Mouse (Mus musculus) right cerebral cortex, adult 2 months (tissue): ENCODE data around the gene Sgip1.
A peak's percentile ranks its signal among the peaks of the same experiment; 100 is the strongest.

ENCODE experiments used
- DNase-seq, 2 experiments: peaks; one replicate each; pipeline ENCODE4 v3.0.0; 2021 to 2022; ENCODE audit warnings: low spot score in 2 of 2

Sgip1 gene

DNA sequence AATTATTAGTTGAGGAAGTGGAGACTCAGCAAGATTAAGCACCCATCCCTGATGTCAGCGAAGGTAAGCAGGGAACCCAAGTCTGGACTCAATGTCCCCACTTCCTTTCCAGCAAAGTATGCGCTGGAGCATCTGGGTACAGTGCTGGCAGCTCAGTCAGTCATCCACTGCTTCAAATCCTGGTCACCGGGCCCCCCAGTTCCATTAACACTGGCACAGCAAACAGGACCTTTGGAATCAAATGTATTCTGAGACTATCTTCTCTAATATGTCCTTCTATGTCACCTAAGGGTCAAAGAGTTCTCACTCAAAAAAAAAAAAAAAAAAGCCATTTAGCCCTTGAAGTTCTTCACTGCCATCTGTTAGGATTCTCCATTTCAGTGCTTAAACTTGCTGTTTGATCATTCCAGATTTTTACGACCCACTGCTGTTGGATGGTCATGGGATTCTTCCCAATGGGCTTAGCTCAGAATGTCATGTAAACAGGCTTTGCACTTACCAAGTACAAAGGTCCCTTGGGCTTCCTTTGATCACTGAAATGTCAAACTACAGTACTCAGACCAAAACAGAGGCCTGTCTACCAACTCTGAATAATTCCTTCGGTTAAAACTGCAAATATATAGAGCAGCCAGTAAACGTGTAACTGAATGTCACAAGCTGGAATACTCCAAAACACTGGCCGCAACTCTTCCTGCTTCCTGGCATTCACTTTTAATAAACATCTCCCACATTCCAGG lies 99.1 kb downstream of the Sgip1 start:
- DNase-seq: no peak

DNA sequence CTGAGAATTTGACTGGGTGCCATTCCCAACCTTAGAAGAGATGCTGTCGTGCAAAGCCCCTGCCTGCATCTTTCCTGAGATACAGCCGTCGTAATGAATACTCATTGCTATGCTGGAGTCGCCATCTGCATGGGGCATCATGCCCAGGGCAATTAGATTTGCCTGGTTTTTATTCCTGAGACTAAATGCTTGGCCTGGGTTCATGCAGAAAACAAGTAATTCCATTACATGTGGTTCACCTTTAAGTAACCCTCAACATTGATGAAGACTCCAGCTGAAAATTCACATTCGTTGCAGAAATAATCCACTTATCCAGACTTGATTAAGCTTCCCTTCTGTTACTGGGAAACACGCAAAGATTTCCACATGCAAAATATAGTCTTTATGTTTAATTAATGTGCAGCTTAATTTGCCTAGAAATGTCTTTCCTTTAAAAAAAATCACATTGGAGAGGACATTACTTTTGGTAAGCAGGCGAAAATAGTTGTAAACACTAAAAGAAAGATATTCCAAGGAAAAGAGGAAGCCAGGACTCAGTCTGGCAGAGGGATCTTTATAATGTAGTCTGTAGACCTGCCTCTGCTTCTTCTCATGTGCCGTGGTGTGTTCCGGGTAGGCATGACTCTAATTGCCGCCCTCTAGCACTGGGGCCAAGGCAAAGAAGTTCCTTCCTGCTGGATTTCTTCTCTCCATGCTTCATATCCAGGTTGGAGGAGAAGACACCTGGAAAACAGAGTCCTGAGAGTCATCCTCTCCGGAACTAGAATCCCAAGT lies 100.0 kb downstream of the Sgip1 start:
- DNase-seq: peak in 1 of 2 experiments; percentile 59

DNA sequence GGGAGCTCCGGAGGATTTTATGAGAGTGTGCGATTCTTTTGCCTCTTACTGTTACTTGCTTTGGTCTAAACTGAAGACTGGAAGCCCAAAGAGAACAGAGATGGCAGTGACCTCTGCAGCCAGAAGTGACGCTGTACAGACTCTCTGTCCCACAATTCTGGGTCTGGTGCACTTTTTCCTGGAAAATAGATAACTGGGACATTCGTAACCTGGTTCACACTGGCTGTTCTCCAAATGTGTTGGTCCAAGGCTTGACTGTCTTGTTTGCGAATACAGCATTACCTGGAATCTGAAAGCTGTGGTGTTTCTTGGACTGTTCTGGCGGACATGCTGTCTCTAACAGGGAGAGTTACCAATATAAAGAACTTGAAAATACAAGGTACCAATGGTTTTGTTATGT lies 109.4 kb downstream of the Sgip1 start:
- no peak for DNase-seq

DNA sequence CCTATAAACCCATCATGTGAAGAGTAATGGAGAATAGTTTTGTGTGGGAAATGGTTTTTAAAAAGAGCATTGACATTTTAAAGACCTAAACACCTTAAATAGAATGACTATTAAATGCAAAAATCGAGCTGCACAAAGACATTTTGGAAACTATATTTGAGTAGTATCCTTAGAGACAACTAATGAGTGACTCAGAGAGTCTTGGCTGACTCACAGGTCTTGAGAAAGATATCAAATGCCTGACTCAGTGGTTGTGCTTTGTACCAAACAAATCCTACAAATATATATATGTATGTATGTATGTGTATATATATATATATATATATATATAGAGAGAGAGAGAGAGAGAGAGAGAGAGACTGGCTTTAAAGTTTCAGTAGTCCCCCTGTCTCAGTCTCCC lies 110.1 kb downstream of the Sgip1 start:
- DNase-seq: no peak

DNA sequence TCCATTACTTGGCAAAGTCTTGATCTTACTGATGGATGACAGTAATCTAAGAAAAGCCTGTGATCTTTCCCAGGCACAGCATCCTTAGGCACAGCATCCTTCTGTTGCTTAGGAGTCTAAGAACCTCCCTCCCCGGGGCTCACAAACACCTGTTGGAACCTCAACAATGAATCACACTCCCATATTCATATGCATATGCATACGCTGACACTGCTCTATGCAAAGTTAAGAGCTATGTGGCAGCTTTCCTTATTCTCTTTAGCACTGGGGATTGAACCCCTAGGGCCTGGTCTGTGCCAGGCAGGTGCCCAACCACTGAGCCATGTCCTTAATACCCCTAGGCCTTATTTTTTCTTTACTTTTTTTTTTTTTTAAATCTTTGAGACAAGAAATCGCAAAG lies 111.2 kb downstream of the Sgip1 start:
- DNase-seq: peak; percentile 40 to 66

DNA sequence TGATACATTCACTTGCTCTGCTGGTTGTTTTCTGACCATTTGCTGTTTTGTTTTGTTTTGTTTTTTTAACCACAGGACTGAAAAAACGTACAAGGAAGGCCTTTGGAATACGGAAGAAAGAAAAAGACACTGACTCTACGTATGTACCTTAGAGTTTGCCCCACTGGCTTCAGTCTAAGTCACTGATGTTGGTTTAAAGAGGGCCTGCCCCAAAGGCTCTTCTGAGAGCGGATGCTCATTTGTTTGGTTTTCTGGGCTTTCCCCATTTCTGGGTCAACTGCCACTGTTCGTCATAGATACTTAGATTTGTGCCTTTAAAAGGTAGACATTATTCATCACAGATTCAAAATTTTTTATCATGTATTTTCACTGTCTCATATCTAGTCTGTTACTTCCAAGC lies 111.7 kb downstream of the Sgip1 start:
- no peak for DNase-seq

DNA sequence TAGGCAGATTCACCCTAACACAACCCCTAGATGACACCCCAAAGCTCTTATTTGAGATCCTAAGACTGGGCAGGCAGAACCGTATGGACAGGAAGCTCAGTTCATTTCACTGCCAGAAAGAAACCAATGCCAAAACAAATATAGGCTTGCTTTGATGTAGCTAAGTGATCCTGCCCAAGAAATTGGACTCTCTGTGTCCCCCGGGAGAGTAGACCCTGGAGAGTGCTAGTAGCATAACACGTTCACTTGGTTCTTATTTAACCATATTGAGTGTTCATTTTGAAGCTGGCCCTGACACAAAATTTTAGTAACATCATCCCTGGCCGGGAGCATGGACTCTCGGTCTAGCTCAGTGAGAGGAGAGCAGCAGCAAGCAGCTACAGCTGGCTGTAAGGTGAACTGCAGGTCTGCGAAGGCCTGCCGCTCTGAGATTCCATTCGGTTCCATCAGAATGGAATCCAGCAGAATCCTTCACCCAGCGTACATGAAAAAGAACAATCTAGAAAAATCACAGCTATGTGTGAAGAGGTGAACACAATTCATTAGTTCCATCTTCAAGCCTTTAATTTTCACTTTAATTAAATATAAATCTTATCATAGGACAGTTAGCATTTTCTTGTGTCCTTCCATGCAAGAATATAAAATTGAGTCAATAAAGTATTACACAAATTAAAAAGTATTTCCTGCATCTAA lies 112.4 kb downstream of the Sgip1 start:
- DNase-seq: no peak

DNA sequence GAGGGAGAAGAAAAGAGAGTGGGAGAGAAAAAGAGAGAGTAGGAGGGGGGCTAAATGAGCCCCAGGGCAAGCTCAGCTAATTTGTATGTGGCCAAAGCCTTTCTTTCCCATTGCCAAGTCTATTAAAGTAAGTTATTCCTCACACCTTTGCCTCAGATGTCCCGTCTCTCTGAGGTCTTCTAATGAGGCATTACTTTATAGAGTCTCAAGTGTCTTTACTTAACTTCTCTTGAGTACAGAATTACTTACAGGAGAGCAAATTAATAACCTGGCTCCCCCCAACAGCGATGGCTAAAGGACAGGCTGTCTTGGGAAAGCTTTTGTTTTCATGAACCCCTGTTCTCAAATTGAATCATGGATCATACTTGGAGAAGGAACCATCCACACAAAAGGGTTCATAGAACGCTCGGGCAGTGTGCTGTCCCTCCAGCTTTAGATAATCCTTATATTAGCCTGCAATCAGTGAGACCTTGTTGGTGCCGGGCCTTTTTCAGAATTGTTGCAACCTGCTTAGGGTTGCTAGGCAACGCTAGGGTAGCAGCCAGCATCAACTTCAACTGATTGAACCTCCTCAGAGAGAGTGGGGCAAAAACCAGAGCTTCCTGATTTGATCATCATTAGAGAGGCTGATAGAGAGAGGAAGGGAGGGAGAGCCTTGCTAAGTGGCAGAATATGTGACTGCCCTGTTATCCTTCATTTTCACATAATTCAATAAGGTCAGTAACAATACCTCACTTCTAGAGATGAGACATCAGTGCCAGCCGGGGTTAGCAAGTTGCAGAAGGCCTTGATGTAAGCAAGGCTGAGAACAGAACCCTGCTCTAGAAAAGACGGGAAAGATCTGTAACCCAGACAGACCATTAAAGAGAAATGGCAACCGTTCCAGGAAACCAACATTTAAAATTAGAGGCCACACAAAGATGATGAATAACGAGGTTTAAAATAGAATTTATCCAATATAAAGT lies 114.1 kb downstream of the Sgip1 start:
- DNase-seq: peak in 1 of 2 experiments; percentile 50

DNA sequence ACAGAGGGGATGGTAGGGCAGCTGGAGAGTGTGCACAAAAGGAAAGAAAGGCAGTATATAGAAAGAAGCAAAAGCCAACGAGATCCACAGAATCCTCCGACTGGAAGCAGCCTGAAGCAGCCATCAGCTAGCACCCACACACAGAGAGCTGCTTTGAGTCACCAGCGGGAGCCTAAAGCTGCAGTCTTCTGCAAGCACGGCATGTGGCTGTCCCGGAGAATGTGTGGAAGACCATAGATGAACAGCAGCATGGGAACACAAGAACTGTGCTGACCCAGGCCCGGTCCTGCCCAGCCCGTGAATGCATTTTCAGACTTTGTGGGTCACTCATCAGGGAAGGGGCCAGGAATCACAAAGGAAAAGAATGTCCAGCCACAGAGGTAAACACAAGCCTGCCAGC lies 115.0 kb downstream of the Sgip1 start:
- DNase-seq: peak; percentile 63 to 74

DNA sequence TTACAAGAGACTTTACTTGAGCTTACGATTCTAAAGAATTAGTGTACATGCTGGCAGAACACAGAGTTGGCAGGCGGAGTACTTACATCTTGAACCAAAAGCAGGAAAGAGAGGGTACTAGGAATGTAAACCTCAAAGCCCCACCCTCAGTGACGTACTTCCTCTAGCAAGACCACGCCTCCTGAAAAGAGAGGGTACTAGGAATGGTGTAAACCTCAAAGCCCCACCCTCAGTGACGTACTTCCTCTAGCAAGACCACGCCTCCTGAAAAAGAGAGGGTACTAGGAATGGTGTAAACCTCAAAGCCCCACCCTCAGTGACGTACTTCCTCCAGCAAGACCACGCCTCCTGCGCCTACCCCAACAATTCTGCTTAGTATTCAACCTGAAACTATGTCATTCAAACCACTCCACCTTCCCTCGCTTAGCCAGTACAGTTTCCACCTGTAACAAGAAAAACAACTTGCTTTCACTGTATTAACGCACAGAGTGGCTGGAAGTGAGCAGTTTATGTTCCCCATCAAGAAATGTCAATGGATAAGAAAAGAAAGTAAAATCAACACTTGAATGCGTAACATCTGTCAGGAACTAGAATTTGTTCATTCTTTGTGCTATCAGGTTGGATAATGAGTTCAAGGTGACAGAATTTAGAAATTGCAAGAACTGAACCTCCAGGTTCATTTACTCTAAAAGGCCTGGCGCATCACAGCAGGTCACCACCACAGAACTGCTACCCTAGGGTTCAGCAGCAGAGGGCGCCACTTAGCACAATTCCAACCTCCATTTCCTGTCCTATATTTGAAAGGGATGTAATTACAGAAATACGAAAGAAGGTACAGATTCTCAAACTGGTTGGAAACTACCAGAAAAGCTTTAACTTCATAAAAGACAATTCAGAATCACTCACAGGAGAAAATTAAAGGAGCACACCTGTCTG lies 118.4 kb downstream of the Sgip1 start:
- no peak for DNase-seq

DNA sequence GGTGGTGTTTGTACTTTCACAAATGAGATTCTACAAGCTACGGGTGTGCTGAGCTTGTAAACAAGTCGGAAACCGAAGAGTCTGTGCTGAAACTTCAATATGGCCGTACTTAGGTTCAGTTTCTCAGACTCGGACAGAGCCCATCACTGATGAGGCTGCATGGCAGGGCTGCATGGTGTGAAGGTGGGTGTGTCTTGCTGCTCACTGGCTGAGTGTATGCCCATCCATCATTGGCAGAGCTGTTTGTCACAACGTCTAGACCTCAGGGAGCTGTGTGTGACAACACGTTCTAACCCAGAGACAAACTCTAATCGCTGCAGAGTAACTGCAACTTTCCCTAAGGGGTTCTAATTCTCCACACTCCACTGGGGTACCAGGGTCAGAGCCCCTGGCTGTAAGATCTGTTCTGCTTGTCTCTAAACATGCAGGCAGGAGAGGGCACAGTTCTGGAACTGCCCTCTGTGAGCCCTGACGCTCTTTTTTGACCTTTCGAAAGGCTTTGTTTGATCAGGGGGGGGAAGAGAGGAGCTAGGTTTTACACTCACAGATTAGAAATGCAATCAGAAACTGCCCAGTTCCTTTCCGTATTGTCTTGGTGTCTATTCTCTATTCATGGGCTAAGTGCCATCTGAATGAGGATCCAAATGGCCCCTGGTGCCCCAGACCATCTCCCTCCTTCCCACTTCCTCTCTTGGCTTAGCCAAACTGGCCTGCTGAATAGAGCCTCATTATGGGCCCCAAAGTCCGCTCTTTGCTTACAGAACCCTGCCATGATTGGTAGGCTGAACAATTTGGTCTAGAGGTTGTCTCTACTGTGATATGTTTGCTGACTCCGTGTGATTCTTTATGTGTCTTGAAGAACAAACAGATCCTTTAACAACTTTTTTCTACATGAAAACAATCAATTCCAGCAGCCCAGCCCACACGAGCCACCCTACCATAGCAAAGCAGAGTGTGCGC lies 121.9 kb downstream of the Sgip1 start:
- no peak for DNase-seq

DNA sequence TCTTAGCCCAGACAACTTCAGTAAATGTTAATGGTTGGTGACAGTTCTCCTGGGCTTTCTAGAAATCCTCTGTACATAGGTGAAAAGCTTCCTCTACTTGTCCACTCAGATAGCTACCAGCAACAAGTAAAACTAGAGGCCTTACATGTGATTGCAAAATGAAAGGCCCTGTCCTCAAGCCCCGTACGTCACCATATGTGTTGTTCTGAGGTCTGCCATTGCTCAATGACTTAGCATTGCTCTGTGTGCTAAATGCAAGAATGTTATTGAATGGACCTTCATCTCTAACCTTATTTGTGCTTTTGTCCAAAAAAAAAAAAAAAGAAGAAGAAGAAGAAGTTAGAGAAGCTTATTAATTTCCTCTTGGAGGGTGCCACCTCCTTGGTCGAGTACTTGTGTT lies 125.4 kb downstream of the Sgip1 start:
- no peak for DNase-seq

DNA sequence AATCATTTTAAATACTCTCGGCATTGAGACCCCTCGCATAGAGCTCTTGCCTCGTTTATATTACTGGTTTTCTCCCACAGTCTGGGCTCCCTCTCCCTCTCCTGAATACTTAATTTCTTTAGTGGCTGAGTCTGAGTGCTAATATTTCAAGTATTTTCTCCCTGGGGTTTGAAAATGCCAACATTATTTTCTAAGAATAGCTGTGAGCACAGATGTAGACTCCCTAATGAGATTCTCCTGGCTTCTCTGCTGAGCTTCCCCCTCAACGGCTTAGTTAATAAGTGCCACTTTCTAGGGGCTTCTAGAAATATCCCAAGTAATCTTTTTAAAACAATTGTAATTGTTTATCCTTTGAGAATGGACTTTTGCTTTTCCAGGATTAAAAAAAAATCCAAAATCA lies 130.2 kb downstream of the Sgip1 start:
- DNase-seq: no peak

DNA sequence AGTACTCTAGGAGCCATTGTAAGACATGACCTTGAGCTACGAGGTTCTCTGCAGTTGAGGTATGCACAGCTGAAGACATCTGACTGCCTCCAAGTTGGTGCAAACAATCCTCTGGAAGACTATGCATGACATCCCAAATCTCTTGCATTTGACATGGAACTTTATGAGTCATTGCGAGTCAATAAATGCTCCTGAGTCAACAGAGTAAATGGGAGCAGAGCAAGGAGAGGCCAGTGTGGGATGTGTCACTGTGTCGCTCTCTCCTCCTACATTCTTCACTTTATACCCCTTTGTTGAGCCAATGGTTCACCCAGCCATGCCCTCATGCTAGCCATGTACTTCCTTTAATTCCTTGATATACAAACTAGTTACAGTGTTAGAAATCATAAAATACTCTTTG lies 142.0 kb downstream of the Sgip1 start:
- no peak for DNase-seq

DNA sequence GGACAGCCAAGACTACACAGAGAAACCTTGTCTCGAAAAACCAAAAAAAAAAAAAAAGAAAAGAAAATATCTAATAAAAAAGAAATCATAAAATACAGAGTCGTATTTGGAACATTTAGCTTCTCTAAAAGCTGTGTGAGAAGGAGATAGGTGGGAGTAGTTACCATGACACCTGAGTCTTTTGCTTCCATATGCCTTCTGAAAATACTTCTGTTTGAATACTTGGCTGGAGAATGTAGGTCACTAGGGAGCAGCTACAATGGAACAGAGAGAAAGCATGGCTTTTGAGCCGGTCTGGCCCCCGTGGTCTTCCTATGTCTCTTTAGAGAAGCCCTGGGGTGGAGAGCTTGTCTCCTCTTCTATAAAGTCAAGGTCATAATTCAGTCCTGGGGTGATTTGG lies 143.1 kb downstream of the Sgip1 start:
- DNase-seq: no peak

DNA sequence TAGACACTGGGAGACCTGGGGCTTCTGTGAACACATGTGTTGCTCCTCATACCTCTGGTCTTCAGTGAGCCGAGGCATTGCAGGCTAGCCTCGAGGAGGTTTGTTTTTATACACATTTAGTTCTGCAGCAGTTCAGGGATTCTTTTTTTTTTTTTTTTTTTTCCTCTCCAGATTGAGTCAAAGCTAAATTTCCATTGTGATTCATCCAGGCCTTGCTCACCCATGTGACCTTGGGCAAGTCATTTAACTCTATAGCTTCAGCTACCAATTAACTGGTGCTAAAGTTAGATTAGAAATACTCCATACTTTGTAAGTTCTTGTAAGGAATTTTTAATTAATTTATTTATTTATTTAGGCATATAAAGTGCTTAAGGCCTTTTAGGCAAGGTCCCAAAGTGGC lies 145.4 kb downstream of the Sgip1 start:
- DNase-seq: no peak

DNA sequence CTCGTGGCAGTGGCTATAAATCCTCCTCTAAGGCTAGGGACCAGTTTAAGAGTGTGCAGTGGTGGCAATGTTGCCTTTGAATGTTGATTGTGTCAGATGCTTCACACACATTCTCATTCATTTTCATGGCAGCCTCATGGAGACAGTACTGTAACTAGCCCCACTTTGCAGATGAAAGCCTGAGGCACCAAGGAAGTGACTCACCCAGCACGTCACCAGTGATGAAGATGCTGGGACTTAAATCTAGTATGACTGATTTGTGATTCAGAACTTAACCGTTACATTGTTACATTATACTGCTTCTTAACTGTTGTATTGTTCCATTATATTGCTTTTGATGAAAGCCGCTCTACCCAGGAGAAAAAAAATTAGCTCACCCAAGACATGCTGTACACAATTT lies 145.8 kb downstream of the Sgip1 start:
- DNase-seq: no peak

DNA sequence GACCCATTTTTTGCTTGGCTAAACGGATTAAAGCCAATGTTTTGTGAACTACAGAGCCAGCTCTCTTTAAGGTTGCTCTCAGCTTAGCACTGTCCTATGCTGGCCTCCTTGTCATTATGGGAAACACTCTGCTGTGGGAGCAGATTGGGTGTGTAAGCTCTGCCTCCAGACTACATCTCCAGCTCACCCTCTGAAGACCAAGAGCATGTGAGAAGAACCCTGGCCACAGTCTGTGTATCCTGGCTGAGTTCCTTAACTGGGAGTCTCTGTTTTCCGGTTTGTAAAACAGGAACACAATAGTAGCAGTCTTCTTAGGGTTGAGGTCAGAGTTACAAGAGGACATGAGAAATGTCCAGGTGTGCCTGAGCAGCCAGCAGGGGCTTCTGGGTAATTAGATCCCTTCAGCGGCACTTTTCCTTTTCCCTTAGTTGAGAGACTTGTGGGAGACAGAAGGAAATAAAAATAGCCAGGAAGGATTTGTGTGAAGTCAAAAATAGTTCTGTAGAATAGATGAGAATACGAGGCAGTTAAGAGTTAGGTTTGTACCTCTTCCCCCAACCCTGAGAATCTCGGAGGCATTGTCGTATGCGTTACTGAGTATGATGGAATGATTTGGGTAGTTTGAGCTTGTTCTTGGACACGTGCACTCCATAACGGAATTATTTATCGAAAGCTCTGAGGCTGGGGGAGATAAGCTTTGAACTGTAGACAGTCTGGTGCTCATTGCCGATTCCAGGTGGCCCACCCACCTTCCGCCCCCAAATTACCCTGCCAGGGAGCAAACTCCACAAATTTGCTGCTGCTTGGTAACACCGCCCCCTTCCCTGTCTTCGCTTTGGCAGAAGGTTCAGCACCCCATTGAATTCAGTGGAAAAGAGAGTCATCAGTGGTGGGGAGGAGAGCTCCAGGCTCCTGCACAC lies 146.9 kb downstream of the Sgip1 start:
- DNase-seq: peak; percentile 77 to 84
